Mouse (Mus musculus) hindbrain, embryonic 11.5 days (tissue): Measurements from ENCODE around the gene Chst11. TPM values are rescaled to one million over a fixed set of nuclear protein-coding genes. Genes with fewer than 3 reads are reported as not detected.

Experiments used
- ATAC-seq: fragments of 200-750 bp; cut with Nextera tagmentation; 2 replicates; pipeline ENCODE4 v1.8.0; 2017; ENCODE audit warnings: mild to moderate bottlenecking, moderate TSS enrichment, moderate library complexity; ENCODE audit not compliant: low FRiP score
- DNase-seq: peaks from one replicate; pipeline ENCODE4 v3.0.0-alpha.2; 2015; ENCODE audit warnings: low spot score
- H3K27ac ChIP-seq: fragments of 300-500 bp; sonication (generic); 2 replicates; pipeline ENCODE4 v1.5.1; 2014; ENCODE audit warnings: mild to moderate bottlenecking, low read depth, low read length
- H3K27me3 ChIP-seq: fragments of 300-500 bp; sonication (generic); 2 replicates; pipeline ENCODE4 v1.6.1; 2014; ENCODE audit warnings: mild to moderate bottlenecking, low read length, moderate library complexity, mixed read lengths; ENCODE audit not compliant: control insufficient read depth, insufficient read depth
- H3K36me3 ChIP-seq: fragments of 300-500 bp; sonication (generic); 2 replicates; pipeline ENCODE4 v1.6.1; 2014; ENCODE audit warnings: mild to moderate bottlenecking, low read length, moderate library complexity, mixed read lengths; ENCODE audit not compliant: control insufficient read depth, insufficient read depth
- H3K4me1 ChIP-seq: fragments of 300-500 bp; sonication (generic); replicated peaks from 2 replicates; pipeline ENCODE4 v1.6.1; 2014; ENCODE audit warnings: low read length, mixed read lengths; ENCODE audit not compliant: control insufficient read depth, insufficient read depth
- H3K4me2 ChIP-seq: fragments of 300-500 bp; sonication (generic); replicated peaks from 2 replicates; pipeline ENCODE4 v1.6.1; 2014; ENCODE audit warnings: mild to moderate bottlenecking, low read depth, low read length
- H3K4me3 ChIP-seq: fragments of 300-500 bp; sonication (generic); 2 replicates; pipeline ENCODE4 v1.5.1; 2014; ENCODE audit warnings: low read depth, low read length
- H3K9ac ChIP-seq: fragments of 300-500 bp; sonication (generic); 2 replicates; pipeline ENCODE4 v1.6.1; 2014; ENCODE audit warnings: low read depth, low read length
- H3K9me3 ChIP-seq: fragments of 300-500 bp; sonication (generic); 2 replicates; pipeline ENCODE4 v1.6.1; 2016; ENCODE audit warnings: low read length; ENCODE audit not compliant: control insufficient read depth
- WGBS: fragments of 180-500 bp; shearing (Covaris S2); extraction: QIAGEN DNeasy Blood & Tissue Kit; methylation state at CpG from one replicate; pipeline ENCODE4 v1.1.7; 2014; 5-methylcytosine and 5-hydroxymethylcytosine counted together
- polyA plus RNA-seq: library from polyadenylated mRNA; unstranded; fragments of >200 nt; fragmentation: Nextera tagmentation; extraction: Ambion mirVana; gene quantifications from 2 replicates; pipeline ENCODE4 v1.2.1, GENCODE M21; 2014

Chst11 gene
- polyA plus RNA-seq, 1 experiment from 2014 or later: 2.3 TPM

DNA sequence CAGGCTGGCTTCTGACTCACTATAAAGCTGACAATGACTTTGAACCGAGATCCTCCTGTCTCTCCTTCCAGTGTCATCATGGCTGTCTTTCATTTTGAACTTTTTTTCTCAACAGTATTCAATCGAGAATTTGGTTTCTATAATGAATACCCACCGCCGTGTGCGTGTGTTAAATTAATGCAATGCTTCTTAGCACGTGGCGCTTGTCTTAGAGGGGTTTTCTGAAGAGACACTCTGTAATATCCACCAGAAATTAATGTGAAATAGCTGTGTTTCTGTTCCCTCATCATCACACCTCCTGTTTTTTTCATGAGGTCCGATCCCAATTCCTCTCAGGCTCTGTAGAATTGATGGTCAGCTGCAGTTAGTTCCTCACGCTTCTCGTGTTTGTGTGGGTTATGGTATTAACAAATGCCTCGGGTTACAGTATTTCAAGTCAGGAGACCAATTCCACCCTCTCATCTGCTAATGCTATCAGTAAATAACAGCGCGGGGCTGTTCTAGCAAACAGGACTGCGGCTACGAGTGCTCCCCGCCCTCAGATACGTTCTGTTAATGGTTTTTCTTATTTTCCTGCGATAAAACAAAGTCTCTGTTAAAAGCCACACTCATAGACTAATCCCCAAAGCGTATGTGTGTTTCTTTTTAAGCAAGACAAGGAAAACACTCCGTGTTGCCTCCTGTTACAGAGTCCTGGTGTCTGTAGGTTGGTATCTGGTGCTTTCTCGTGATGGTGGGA is 32.6 kb downstream of the Chst11 start:
- no peaks in the 10 kb centered on the region for H3K27me3 ChIP-seq
- H3K27ac ChIP-seq: no peak overlapping the region
- no peaks in the 10 kb centered on the region for H3K9me3 ChIP-seq
- H3K4me1 ChIP-seq: peaks cover 8% of the 10 kb centered on the region; the same call in 1 of the 2 replicates
- no peaks in the 10 kb centered on the region for H3K36me3 ChIP-seq
- no peak overlapping the region for H3K4me2 ChIP-seq
- WGBS: 83% methylated on average over 21 of the region's 21 CpGs
- DNase-seq (no peak), ATAC-seq (no peak)
- H3K9ac ChIP-seq: no peak overlapping the region
- no peak overlapping the region for H3K4me3 ChIP-seq

- DNase-seq (no peak), ATAC-seq (no peak)
- no peak overlapping the region for H3K9ac ChIP-seq
- H3K36me3 ChIP-seq: no peaks in the 10 kb centered on the region
- no peak overlapping the region for H3K4me2 ChIP-seq
- H3K9me3 ChIP-seq: no peaks in the 10 kb centered on the region
- H3K27me3 ChIP-seq: no peaks in the 10 kb centered on the region
- no peak overlapping the region for H3K27ac ChIP-seq
- whole genome bisulfite sequencing: 75% methylated on average over 4 of the region's 5 CpGs
- H3K4me1 ChIP-seq: peaks cover 8% of the 10 kb centered on the region; the same call in 1 of the 2 replicates
- no peak overlapping the region for H3K4me3 ChIP-seq
Measured at GRCm38 (mm10) chr10:83018521-83018920, 33.2 kb downstream of the Chst11 start.

DNA sequence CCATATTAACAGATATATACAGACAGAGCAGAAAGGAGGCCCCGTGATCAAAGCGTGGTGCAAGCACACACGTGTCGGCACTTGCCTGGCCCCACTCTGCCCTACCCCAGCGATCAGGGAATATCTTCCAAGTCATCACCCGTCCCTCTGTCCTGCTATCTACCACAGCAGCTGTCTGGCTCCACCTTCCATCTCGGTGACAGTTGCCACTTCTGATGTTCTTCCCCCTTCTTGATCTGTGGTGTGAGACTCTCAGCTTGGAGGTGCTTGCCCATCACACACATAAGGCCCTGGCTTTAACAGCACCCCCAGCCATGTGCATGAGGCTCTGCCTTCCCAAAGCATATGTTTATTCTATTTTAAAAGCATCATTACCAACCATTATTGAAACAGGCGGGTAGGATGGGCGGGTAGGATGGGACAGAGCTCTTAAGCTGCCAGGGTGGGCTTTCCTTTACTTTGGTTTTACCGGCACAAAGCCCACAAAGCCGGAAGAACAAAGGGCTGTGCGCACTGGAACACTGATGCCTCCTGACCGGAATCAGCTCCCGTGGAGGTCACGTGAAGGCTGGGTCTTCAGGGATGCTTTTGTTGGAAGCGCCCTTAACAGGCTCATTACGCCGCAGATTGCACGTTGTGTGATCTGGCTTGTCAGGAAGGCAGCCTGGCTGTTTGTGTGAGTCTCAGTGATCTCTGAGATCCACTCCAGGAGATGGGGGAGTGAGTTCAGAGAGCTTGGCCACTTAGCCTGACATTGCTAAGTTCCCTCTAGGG is 34.4 kb downstream of the Chst11 start:
- 0 out of 2 replicates have a peak overlapping the region, but pooled peaks have one; percentile 3 for H3K4me2 ChIP-seq
- H3K9ac ChIP-seq: peak overlapping the region; percentile 53
- H3K27me3 ChIP-seq: no peaks in the 10 kb centered on the region
- 36% methylated on average over 19 of the region's 19 CpGs for WGBS
- no peaks in the 10 kb centered on the region for H3K9me3 ChIP-seq
- no peak overlapping the region for H3K4me3 ChIP-seq
- H3K27ac ChIP-seq: peak overlapping the region; percentile 60; the same call in 1 of the 2 replicates
- H3K4me1 ChIP-seq: peaks cover 8% of the 10 kb centered on the region; the same call in 1 of the 2 replicates
- H3K36me3 ChIP-seq: no peaks in the 10 kb centered on the region
- peak; percentile 68 for DNase-seq
- ATAC-seq: peak; percentile 77

GRCm38 (mm10) chr10:83022616-83023015 is 37.3 kb downstream of the Chst11 start:
- 97% methylated on average over 1 of the region's 1 CpGs for WGBS
- H3K9ac ChIP-seq: no peak overlapping the region
- no peak for DNase-seq
- no peaks in the 10 kb centered on the region for H3K9me3 ChIP-seq
- no peaks in the 10 kb centered on the region for H3K27me3 ChIP-seq
- H3K4me2 ChIP-seq: no peak overlapping the region
- H3K36me3 ChIP-seq: no peaks in the 10 kb centered on the region
- no peak for ATAC-seq
- H3K4me3 ChIP-seq: no peak overlapping the region
- peaks cover 8% of the 10 kb centered on the region; the same call in 1 of the 2 replicates for H3K4me1 ChIP-seq
- H3K27ac ChIP-seq: no peak overlapping the region

DNA sequence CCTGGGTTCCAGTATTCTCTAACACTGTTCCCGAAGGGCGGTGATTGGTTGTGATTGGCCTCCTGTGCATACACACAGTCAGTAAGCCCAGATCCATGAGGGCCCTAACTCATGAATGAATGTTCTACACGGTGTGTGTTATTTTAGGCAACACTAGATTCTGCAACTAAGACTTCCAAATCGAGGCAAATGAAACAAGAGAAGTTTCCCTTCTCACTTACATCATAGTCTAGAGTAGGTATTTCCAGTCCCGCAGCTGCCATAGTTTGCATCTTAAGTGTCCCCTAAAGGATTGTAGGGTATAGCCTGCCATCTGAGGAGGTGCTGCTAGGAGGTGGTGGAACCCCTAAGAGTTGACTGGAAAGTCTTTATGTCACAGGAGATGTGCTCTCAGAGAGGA is 40.9 kb downstream of the Chst11 start:
- Histone ChIP-seq H3K4me1 (peaks cover 2% of the 10 kb centered on the region; the same call in 1 of the 2 replicates), H3K4me2 (no peak overlapping the region), H3K27ac (no peak overlapping the region), H3K4me3 (no peak overlapping the region), H3K27me3 (no peaks in the 10 kb centered on the region), H3K9me3 (no peaks in the 10 kb centered on the region), H3K9ac (no peak overlapping the region), H3K36me3 (no peaks in the 10 kb centered on the region)
- no peak for ATAC-seq
- no peak for DNase-seq
- 97% methylated on average over 5 of the region's 5 CpGs for WGBS

- Histone ChIP-seq H3K4me2 (no peak overlapping the region), H3K27ac (no peak overlapping the region), H3K4me1 (peaks cover 2% of the 10 kb centered on the region; the same call in 1 of the 2 replicates), H3K9ac (no peak overlapping the region), H3K4me3 (no peak overlapping the region), H3K36me3 (no peaks in the 10 kb centered on the region), H3K9me3 (no peaks in the 10 kb centered on the region), H3K27me3 (no peaks in the 10 kb centered on the region)
- DNase-seq: no peak
- 85% methylated on average over 6 of the region's 6 CpGs for whole genome bisulfite sequencing
- no peak for ATAC-seq
Measured at GRCm38 (mm10) chr10:83027673-83028072, 42.4 kb downstream of the Chst11 start.

- no peak overlapping the region for H3K4me3 ChIP-seq
- ATAC-seq (no peak), DNase-seq (no peak)
- H3K4me2 ChIP-seq: no peak overlapping the region
- no peaks in the 10 kb centered on the region for H3K36me3 ChIP-seq
- H3K9ac ChIP-seq: no peak overlapping the region
- no peak overlapping the region for H3K27ac ChIP-seq
- 52% methylated on average over 5 of the region's 5 CpGs for WGBS
- H3K27me3 ChIP-seq: no peaks in the 10 kb centered on the region
- H3K9me3 ChIP-seq: no peaks in the 10 kb centered on the region
- H3K4me1 ChIP-seq: peaks cover 2% of the 10 kb centered on the region; the same call in 1 of the 2 replicates
Measured at GRCm38 (mm10) chr10:83030103-83030661, 44.9 kb downstream of the Chst11 start.

DNA sequence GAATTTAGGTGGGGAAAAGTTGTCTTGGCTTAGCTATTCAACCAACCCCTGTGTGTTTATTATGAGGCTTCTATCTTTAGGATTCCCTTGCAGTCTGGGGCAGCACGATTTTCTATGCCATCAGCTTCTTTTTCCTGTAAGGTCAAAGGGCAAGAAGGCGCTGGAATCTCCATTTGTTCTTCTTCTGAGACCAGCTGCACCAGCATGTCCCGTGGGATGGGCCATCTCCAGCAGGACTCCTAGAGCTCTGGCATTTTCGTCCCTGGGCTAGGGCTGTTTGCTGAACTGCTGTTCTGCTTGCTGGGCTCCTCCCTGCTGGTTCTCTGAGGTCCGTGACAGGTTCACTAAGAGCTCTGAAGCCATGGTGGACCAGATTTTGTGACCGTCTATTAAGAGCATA is 45.6 kb downstream of the Chst11 start:
- H3K27me3 ChIP-seq: no peaks in the 10 kb centered on the region
- WGBS: 15% methylated on average over 6 of the region's 6 CpGs
- H3K9me3 ChIP-seq: no peaks in the 10 kb centered on the region
- no peak overlapping the region for H3K4me2 ChIP-seq
- DNase-seq: peak; percentile 40
- no peak for ATAC-seq
- no peak overlapping the region for H3K9ac ChIP-seq
- H3K4me1 ChIP-seq: peaks cover 2% of the 10 kb centered on the region; the same call in 1 of the 2 replicates
- no peak overlapping the region for H3K4me3 ChIP-seq
- H3K27ac ChIP-seq: no peak overlapping the region
- H3K36me3 ChIP-seq: no peaks in the 10 kb centered on the region
